Mouse (Mus musculus) macrophage (primary cell): Measurements from ENCODE around the gene Ndufb10. TPM values are rescaled to one million over a fixed set of nuclear protein-coding genes. Genes with fewer than 3 reads are reported as not detected.

Source experiments
- H3K27ac ChIP-seq: fragments of 350-480 bp; formaldehyde crosslinking; 2 replicates; pipeline ENCODE4 v1.9.0; 2021
- H3K36me3 ChIP-seq: fragments of 350-480 bp; formaldehyde crosslinking; 2 replicates; pipeline ENCODE4 v1.9.0; 2021; ENCODE audit errors: inconsistent target
- H3K4me3 ChIP-seq: fragments of 350-480 bp; formaldehyde crosslinking; 2 replicates; pipeline ENCODE4 v1.9.0; 2021; ENCODE audit errors: inconsistent target
- H3K79me2 ChIP-seq: fragments of 350-480 bp; formaldehyde crosslinking; 2 replicates; pipeline ENCODE4 v1.9.0; 2021; ENCODE audit errors: inconsistent target
- WGBS: methylation state at CpG from one replicate; pipeline ENCODE4 v1.1.7; 2026; ENCODE audit warnings: inconsistent platforms; ENCODE audit not compliant: missing documents; 5-methylcytosine and 5-hydroxymethylcytosine counted together
- polyA plus RNA-seq: library from polyadenylated mRNA; stranded (reverse); fragments of 250-400 nt; gene quantifications from 3 replicates; pipeline ENCODE4 v1.2.4, GENCODE M21; 2018; ENCODE audit warnings: inconsistent platforms
- total RNA-seq, 78 experiments: library from RNA; depleted of rRNA; stranded (reverse); fragments of 250-400 nt; gene quantifications; 1 replicate in 9 of 78; 2 replicates in 24 of 78; 3 replicates in 43 of 78; 4 replicates in 2 of 78; pipeline ENCODE4 v1.2.4; 2018; ENCODE audit warnings: inconsistent platforms in 56 of 78

Gene Ndufb10
- 10 to 100 TPM in 16 of 26 experiments, 1 to 10 TPM in 9, not detected in 1; 2.8 to 47.0 (median 13.3) TPM for total RNA-seq (2018; cell fraction: chromatin; rRNA removed)
- total RNA-seq (2018; cell fraction: cytosol; rRNA removed): 100 to 1,000 TPM in 20 of 26 experiments, 10 to 100 TPM in 6; 88.8 to 161 (median 114) TPM
- 10 to 100 TPM; 13.9 to 49.7 (median 27.9) TPM for total RNA-seq (2018; cell fraction: nucleus; rRNA removed)
- 128 to 178 TPM (median 156 TPM) in 3 replicates for polyA plus RNA-seq

GRCm38 (mm10) chr17:24724184-24724583 lies at the start of gene Ndufb10:
Ndufb10 (minus strand) TSS chr17:24724478.
- Histone ChIP-seq H3K4me3 (peak within 1 kb of the TSS; percentile 73), H3K36me3 (peaks cover 5% of the 10 kb centered on the region; the same call in 1 of the 2 replicates), H3K27ac (peak within 1 kb of the TSS; percentile 52), H3K79me2 (peaks cover 43% of the 10 kb centered on the region)
- under 1% methylated on average over 30 of the region's 30 CpGs for WGBS

DNA sequence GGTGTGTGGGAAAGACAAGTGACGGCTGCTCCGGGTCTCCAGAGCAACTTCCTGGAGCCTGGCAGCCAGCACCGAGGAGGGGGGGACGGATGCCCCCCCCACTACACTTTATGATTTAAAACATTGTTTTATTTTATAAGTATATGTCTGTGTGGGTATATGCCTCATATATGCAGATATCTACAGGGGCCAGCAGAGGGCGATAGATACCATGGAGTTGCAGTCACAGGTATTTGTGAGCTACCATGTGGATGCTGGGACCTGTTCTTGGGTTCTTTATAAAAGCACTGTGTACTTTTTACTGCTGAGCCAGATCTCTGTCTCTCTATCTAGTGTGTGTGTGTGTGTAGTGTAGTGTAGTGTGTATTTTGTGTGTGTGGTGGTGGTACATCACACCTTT lies 49.0 kb upstream of the Ndufb10 start:
- WGBS: 83% methylated on average over 5 of the region's 5 CpGs
- H3K4me3 ChIP-seq: no peak overlapping the region

GRCm38 (mm10) chr17:24769146-24769545 lies 44.9 kb upstream of the Ndufb10 start:
- no peak overlapping the region for H3K27ac ChIP-seq
- no peaks in the 10 kb centered on the region for H3K36me3 ChIP-seq
- H3K79me2 ChIP-seq: no peaks in the 10 kb centered on the region
- whole genome bisulfite sequencing: 33% methylated on average over 3 of the region's 3 CpGs
- H3K4me3 ChIP-seq: no peak overlapping the region

More for the DNA sequence above, 49.0 kb upstream of the Ndufb10 start:
- Histone ChIP-seq H3K27ac (no peak overlapping the region), H3K36me3 (no peaks in the 10 kb centered on the region), H3K79me2 (no peaks in the 10 kb centered on the region)

- Histone ChIP-seq H3K27ac (no peak overlapping the region), H3K79me2 (no peaks in the 10 kb centered on the region), H3K4me3 (no peak overlapping the region), H3K36me3 (no peaks in the 10 kb centered on the region)
- WGBS: 46% methylated on average over 12 of the region's 12 CpGs
Observed at GRCm38 (mm10) chr17:24766266-24766875, 42.1 kb upstream of the Ndufb10 start.

GRCm38 (mm10) chr17:24765016-24765905 lies 41.0 kb upstream of the Ndufb10 start:
- no peaks in the 10 kb centered on the region for H3K79me2 ChIP-seq
- no peaks in the 10 kb centered on the region for H3K36me3 ChIP-seq
- H3K4me3 ChIP-seq: no peak overlapping the region
- H3K27ac ChIP-seq: no peak overlapping the region
- WGBS: 54% methylated on average over 22 of the region's 22 CpGs

GRCm38 (mm10) chr17:24761121-24761520 lies 36.8 kb upstream of the Ndufb10 start:
- no peaks in the 10 kb centered on the region for H3K36me3 ChIP-seq
- H3K27ac ChIP-seq: no peak overlapping the region
- no peak overlapping the region for H3K4me3 ChIP-seq
- H3K79me2 ChIP-seq: no peaks in the 10 kb centered on the region
- WGBS: 57% methylated on average over 5 of the region's 5 CpGs

DNA sequence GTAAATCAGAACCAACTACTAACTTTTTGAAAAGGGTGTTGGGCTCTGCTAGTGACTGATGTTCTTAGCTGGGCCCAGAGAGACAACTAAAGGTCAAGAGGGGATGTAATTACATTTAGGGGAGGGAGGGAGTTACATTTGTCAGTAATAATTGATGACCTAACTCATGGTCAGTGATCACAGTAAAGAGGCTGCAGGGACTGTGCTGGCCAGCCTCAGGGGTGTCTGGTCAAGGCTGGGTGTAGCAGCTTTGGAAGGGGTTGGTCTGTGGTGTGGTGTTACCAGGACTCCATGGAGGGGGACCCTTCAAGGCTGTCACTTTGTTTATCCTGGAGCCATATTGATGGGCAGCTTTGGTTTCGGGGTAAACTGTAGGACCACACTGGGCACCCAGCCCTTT lies 33.1 kb upstream of the Ndufb10 start:
- Histone ChIP-seq H3K27ac (no peak overlapping the region), H3K36me3 (no peaks in the 10 kb centered on the region), H3K79me2 (no peaks in the 10 kb centered on the region), H3K4me3 (no peak overlapping the region)
- WGBS: 100% methylated on average over 1 of the region's 1 CpGs

DNA sequence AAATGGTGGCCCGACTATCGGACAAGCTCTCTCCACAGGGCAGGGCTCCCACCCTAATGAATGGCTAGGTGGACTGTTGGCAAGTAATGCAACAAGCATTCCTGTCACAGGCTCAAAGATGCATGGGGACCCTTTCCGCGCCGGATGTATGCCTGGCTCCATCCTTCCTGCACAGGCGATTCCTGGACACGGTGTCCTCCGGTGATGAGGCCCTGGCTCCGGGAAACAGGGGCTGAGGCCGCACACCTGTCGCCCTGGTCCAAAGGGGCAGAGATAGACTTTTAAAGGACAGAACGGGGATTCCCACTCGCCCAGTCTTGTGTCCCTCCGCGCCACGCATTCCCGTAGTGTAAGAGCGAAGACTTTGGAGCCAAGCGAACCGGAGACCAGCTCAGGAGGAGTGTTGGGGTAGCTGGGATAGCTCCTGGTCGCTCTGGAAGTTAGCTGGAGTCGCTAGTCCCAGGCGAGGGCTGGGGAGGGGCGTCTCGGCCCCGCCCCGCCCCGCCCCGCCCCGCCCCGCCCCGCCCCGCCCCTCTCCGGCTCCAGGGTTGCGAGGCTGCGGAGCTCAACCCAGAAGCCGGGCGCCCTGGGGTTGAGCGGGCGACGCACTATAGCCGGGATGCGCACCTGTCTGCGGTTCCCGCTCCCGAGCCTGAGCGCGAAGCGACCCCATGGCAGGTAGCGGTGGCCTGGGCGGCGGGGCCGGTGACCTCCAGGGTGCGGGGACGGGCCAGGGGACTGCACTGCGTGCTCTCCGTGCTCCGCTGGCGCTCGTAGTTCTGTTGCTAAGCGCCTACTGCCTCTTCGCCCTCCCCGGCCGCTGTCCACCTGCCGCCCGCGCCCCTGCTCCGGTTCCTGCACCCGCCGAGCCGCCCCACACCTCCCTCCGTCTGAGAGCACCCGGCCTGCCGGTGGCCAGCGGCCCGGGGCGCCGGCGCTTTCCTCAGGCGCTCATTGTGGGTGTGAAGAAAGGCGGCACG lies 28.4 kb upstream of the Ndufb10 start, which contains the start of gene Hs3st6:
Gene Hs3st6 (plus strand): TSS at position 574 of the 980 bp plus-strand sequence.
- 2% methylated on average over 82 of the region's 82 CpGs for WGBS
- Histone ChIP-seq H3K27ac (no peak within 1 kb of the TSS), H3K36me3 (no peaks in the 10 kb centered on the region), H3K79me2 (no peaks in the 10 kb centered on the region), H3K4me3 (no peak within 1 kb of the TSS; the same call in 1 of the 2 replicates)

GRCm38 (mm10) chr17:24751528-24751927 lies 27.2 kb upstream of the Ndufb10 start:
- no peak overlapping the region for H3K27ac ChIP-seq
- 32% methylated on average over 4 of the region's 4 CpGs for WGBS
- H3K36me3 ChIP-seq: no peaks in the 10 kb centered on the region
- H3K4me3 ChIP-seq: no peak overlapping the region
- H3K79me2 ChIP-seq: no peaks in the 10 kb centered on the region

GRCm38 (mm10) chr17:24746986-24747385 lies 22.7 kb upstream of the Ndufb10 start:
- Histone ChIP-seq H3K4me3 (no peak overlapping the region), H3K27ac (no peak overlapping the region), H3K79me2 (no peaks in the 10 kb centered on the region), H3K36me3 (no peaks in the 10 kb centered on the region)
- 78% methylated on average over 4 of the region's 4 CpGs for WGBS

DNA sequence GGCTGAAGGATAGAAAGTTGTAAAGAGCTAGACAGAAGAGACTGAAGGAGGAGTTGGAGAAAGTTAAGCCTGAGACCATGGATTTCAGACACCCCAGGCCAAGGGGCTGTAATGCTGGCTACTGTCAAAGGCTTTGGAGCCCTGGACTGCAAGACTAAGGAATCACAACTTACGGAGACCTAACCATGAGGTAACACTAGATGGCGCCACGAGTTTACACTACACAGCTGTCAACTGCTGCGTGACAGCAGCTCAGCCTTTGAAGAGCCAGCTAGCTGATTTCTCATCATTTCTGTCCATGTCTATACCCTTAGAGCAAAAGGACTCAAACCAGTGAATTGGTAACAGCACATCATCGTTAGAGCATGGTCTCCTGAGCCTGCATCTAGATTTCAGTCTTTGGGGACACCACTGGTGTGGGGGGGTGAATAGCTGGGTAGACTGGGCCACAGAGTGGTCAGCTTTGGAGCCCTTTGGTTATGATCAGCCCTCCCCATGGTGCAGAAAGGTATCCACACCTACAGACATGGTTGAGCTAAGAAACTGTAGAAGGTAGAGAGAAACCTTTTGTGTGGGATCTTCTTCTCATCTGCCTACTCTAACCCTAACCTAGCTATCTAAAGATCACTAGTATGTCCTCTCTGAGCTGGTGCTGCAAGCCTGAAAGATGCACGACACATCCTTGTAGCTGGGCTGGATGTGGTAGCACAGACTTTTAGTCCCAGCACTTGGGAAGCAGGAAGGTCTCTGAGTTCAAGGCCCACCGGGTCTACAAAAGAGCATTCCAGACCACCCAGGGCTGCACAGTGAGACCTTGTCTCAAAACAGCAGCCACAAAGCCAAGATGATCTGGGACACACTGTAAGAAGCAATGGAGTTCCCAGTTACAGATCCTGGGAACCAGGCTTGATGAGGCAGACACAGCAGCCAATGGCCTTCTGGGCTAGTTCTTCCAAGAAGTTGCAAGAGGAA lies 21.5 kb upstream of the Ndufb10 start:
- WGBS: 22% methylated on average over 7 of the region's 7 CpGs
- no peak overlapping the region for H3K4me3 ChIP-seq
- no peak overlapping the region for H3K27ac ChIP-seq
- peaks cover 7% of the 10 kb centered on the region; the same call in 1 of the 2 replicates for H3K36me3 ChIP-seq
- H3K79me2 ChIP-seq: no peaks in the 10 kb centered on the region; the same call in 1 of the 2 replicates

- WGBS: 83% methylated on average over 3 of the region's 3 CpGs
- H3K27ac ChIP-seq: no peak overlapping the region
Observed at GRCm38 (mm10) chr17:24744381-24744780, 20.1 kb upstream of the Ndufb10 start.

DNA sequence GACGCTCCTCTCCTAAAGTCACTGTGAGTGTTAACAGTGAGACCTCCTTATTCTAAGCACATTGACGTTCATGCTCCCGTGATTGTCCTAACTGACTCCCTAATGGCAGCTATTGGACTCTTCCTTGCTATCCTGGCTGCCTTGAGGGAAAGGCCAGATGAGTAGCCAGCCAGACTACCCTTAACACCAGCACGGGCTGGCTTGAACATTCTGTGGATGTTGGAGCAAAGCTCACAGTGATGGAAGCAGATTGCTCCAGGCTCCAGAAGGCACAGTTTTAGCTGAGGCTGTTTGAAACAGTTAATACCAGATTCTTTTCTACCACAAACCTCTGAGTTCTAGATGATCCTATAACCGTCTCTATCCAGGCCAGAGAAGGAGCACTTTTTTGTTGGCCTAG lies 19.6 kb upstream of the Ndufb10 start:
- Histone ChIP-seq H3K27ac (no peak overlapping the region), H3K36me3 (peaks cover 24% of the 10 kb centered on the region), H3K79me2 (peaks cover 14% of the 10 kb centered on the region), H3K4me3 (no peak overlapping the region)
- WGBS: 79% methylated on average over 5 of the region's 5 CpGs

More at GRCm38 (mm10) chr17:24744381-24744780, 20.1 kb upstream of the Ndufb10 start:
- peaks cover 10% of the 10 kb centered on the region; the same call in 1 of the 2 replicates for H3K79me2 ChIP-seq
- no peak overlapping the region for H3K4me3 ChIP-seq
- peaks cover 19% of the 10 kb centered on the region for H3K36me3 ChIP-seq
